Mouse (Mus musculus) macrophage (primary cell): Measurements from ENCODE around the gene Cd79b. TPM values are rescaled to one million over a fixed set of nuclear protein-coding genes. Genes with fewer than 3 reads are reported as not detected.
"Not testable (repeated sequence)": the region's sequence is repeated elsewhere in the genome, so short reads cannot be mapped to it uniquely, and the experiment has no call there.

Source experiments
- H3K27ac ChIP-seq: fragments of 350-480 bp; formaldehyde crosslinking; 2 replicates; pipeline ENCODE4 v1.9.0; 2021
- H3K36me3 ChIP-seq: fragments of 350-480 bp; formaldehyde crosslinking; 2 replicates; pipeline ENCODE4 v1.9.0; 2021; ENCODE audit errors: inconsistent target
- H3K4me3 ChIP-seq: fragments of 350-480 bp; formaldehyde crosslinking; 2 replicates; pipeline ENCODE4 v1.9.0; 2021; ENCODE audit errors: inconsistent target
- H3K79me2 ChIP-seq: fragments of 350-480 bp; formaldehyde crosslinking; 2 replicates; pipeline ENCODE4 v1.9.0; 2021; ENCODE audit errors: inconsistent target
- WGBS: methylation state at CpG from one replicate; pipeline ENCODE4 v1.1.7; 2026; ENCODE audit warnings: inconsistent platforms; ENCODE audit not compliant: missing documents; 5-methylcytosine and 5-hydroxymethylcytosine counted together
- polyA plus RNA-seq: library from polyadenylated mRNA; stranded (reverse); fragments of 250-400 nt; gene quantifications from 3 replicates; pipeline ENCODE4 v1.2.4, GENCODE M21; 2018; ENCODE audit warnings: inconsistent platforms
- total RNA-seq, 78 experiments: library from RNA; depleted of rRNA; stranded (reverse); fragments of 250-400 nt; gene quantifications; 1 replicate in 9 of 78; 2 replicates in 24 of 78; 3 replicates in 43 of 78; 4 replicates in 2 of 78; pipeline ENCODE4 v1.2.4; 2018; ENCODE audit warnings: inconsistent platforms in 56 of 78

Gene Cd79b
- 1 to 10 TPM in 1 of 26 experiments, under 1 TPM in 4, not detected in 21; 0.42 to 1.1 (median 0.64) TPM for total RNA-seq (2018; cell fraction: chromatin; rRNA removed)
- 1 to 10 TPM; 1.8 to 9.4 (median 3.6) TPM for total RNA-seq (2018; cell fraction: cytosol; rRNA removed)
- 1 to 10 TPM in 22 of 26 experiments, under 1 TPM in 3, not detected in 1; 0.53 to 5.3 (median 2.1) TPM for total RNA-seq (2018; cell fraction: nucleus; rRNA removed)
- 1.9 to 4.4 TPM (median 2.9 TPM) in 3 replicates for polyA plus RNA-seq

- Histone ChIP-seq H3K79me2 (no peaks in the 10 kb centered on the region), H3K4me3 (peak within 1 kb of the TSS; percentile 0; the same call in 1 of the 2 replicates), H3K36me3 (no peaks in the 10 kb centered on the region), H3K27ac (no peak within 1 kb of the TSS)
- 31% methylated on average over 9 of the region's 9 CpGs for WGBS
These were observed at the start of gene Cd79b for GRCm38 (mm10) chr11:106314333-106314812. Cd79b (minus strand) TSS chr11:106314762.

- WGBS, result 46% methylated on average over 5 of the region's 5 CpGs
These were observed 44.8 kb upstream of the Cd79b start for GRCm38 (mm10) chr11:106359350-106359749.

GRCm38 (mm10) chr11:106355382-106356128 is 41.0 kb upstream of the Cd79b start:
- 27% methylated on average over 19 of the region's 19 CpGs for WGBS
- Histone ChIP-seq H3K79me2 (no peaks in the 10 kb centered on the region), H3K27ac (peak overlapping the region; percentile 5), H3K36me3 (no peaks in the 10 kb centered on the region), H3K4me3 (no peak overlapping the region)

More at GRCm38 (mm10) chr11:106359350-106359749, 44.8 kb upstream of the Cd79b start:
- H3K4me3 ChIP-seq, result no peak overlapping the region
- no peaks in the 10 kb centered on the region for H3K79me2 ChIP-seq
- H3K27ac ChIP-seq, result no peak overlapping the region
- H3K36me3 ChIP-seq, result no peaks in the 10 kb centered on the region

- H3K79me2 ChIP-seq, result no peaks in the 10 kb centered on the region
- no peaks in the 10 kb centered on the region for H3K36me3 ChIP-seq
- no peak overlapping the region for H3K27ac ChIP-seq
- no peak overlapping the region for H3K4me3 ChIP-seq
- WGBS, result 36% methylated on average over 1 of the region's 1 CpGs
These were observed 39.6 kb upstream of the Cd79b start for GRCm38 (mm10) chr11:106354181-106354580.

GRCm38 (mm10) chr11:106353188-106353587 is 38.6 kb upstream of the Cd79b start, which contains the start of gene Scn4a:
Scn4a (minus strand) TSS chr11:106353288.
- 93% methylated on average over 12 of the region's 12 CpGs for WGBS
- no peaks in the 10 kb centered on the region for H3K79me2 ChIP-seq
- no peak within 1 kb of the TSS for H3K27ac ChIP-seq
- no peaks in the 10 kb centered on the region for H3K36me3 ChIP-seq
- no peak within 1 kb of the TSS for H3K4me3 ChIP-seq

- no peak overlapping the region for H3K27ac ChIP-seq
- H3K79me2 ChIP-seq, result no peaks in the 10 kb centered on the region
- WGBS, result 81% methylated on average over 4 of the region's 4 CpGs
- H3K4me3 ChIP-seq, result no peak overlapping the region
- H3K36me3 ChIP-seq, result no peaks in the 10 kb centered on the region
These were observed 37.4 kb upstream of the Cd79b start for GRCm38 (mm10) chr11:106351941-106352340.

GRCm38 (mm10) chr11:106351253-106351652 is 36.7 kb upstream of the Cd79b start:
- no peak overlapping the region for H3K4me3 ChIP-seq
- no peaks in the 10 kb centered on the region for H3K36me3 ChIP-seq
- H3K27ac ChIP-seq, result no peak overlapping the region
- 80% methylated on average over 3 of the region's 3 CpGs for WGBS
- no peaks in the 10 kb centered on the region for H3K79me2 ChIP-seq

- no peak overlapping the region for H3K27ac ChIP-seq
- no peaks in the 10 kb centered on the region for H3K79me2 ChIP-seq
- WGBS, result 92% methylated on average over 5 of the region's 5 CpGs
- H3K4me3 ChIP-seq, result no peak overlapping the region
- H3K36me3 ChIP-seq, result no peaks in the 10 kb centered on the region
These were observed 36.3 kb upstream of the Cd79b start for GRCm38 (mm10) chr11:106350853-106351252.

- no peaks in the 10 kb centered on the region for H3K36me3 ChIP-seq
- 92% methylated on average over 6 of the region's 6 CpGs for WGBS
These were observed 35.2 kb upstream of the Cd79b start for GRCm38 (mm10) chr11:106349772-106350171.

GRCm38 (mm10) chr11:106344910-106345309 is 30.3 kb upstream of the Cd79b start:
- WGBS, result 87% methylated on average over 6 of the region's 6 CpGs
- Histone ChIP-seq H3K4me3 (no peak overlapping the region), H3K27ac (no peak overlapping the region), H3K36me3 (no peaks in the 10 kb centered on the region), H3K79me2 (no peaks in the 10 kb centered on the region)

More at GRCm38 (mm10) chr11:106349772-106350171, 35.2 kb upstream of the Cd79b start:
- H3K27ac ChIP-seq, result no peak overlapping the region
- no peaks in the 10 kb centered on the region for H3K79me2 ChIP-seq
- H3K4me3 ChIP-seq, result no peak overlapping the region

- Histone ChIP-seq H3K27ac (no peak overlapping the region), H3K36me3 (no peaks in the 10 kb centered on the region), H3K79me2 (no peaks in the 10 kb centered on the region), H3K4me3 (no peak overlapping the region)
- WGBS, result 37% methylated on average over 9 of the region's 9 CpGs
These were observed 26.5 kb upstream of the Cd79b start for GRCm38 (mm10) chr11:106340990-106341520.

- H3K36me3 ChIP-seq, H3K27ac ChIP-seq, H3K4me3 ChIP-seq, H3K79me2 ChIP-seq: not testable (repeated sequence)
- 100% methylated on average over 4 of the region's 4 CpGs for WGBS
These were observed 24.8 kb upstream of the Cd79b start for GRCm38 (mm10) chr11:106339323-106339722.

- no peaks in the 10 kb centered on the region for H3K36me3 ChIP-seq
- 92% methylated on average over 7 of the region's 7 CpGs for WGBS
- H3K27ac ChIP-seq, result no peak overlapping the region
- H3K79me2 ChIP-seq, result no peaks in the 10 kb centered on the region
- H3K4me3 ChIP-seq, result no peak overlapping the region
These were observed 24.3 kb upstream of the Cd79b start for GRCm38 (mm10) chr11:106338870-106339269.

GRCm38 (mm10) chr11:106338029-106338428 is 23.5 kb upstream of the Cd79b start:
- H3K27ac ChIP-seq, result no peak overlapping the region
- H3K36me3 ChIP-seq, result no peaks in the 10 kb centered on the region
- no peaks in the 10 kb centered on the region for H3K79me2 ChIP-seq
- no peak overlapping the region for H3K4me3 ChIP-seq
- 94% methylated on average over 5 of the region's 5 CpGs for WGBS

- no peak overlapping the region for H3K4me3 ChIP-seq
These were observed 19.5 kb upstream of the Cd79b start for GRCm38 (mm10) chr11:106334066-106334465.

More at GRCm38 (mm10) chr11:106334066-106334465, 19.5 kb upstream of the Cd79b start:
- Histone ChIP-seq H3K36me3 (no peaks in the 10 kb centered on the region), H3K27ac (no peak overlapping the region), H3K79me2 (no peaks in the 10 kb centered on the region)
- WGBS, result 27% methylated on average over 2 of the region's 2 CpGs
